Mouse (Mus musculus) c-Kit-positive CD71-positive TER-119-positive erythroid progenitor cells, embryonic 14.5 days (primary cell): ENCODE measurements around the gene Dgcr2.

Source experiments
- DNase-seq: peaks from one replicate; pipeline ENCODE4 v3.0.0-alpha.2; 2013; ENCODE audit warnings: low spot score

Gene Dgcr2

GRCm38 (mm10) chr16:17848928-17849327, 49.4 kb downstream of the Dgcr2 start:
- peak; percentile 53 for DNase-seq

- no peak for DNase-seq
These were observed 49.9 kb downstream of the Dgcr2 start for GRCm38 (mm10) chr16:17848431-17848830.

- DNase-seq: no peak
These were observed 54.5 kb downstream of the Dgcr2 start for GRCm38 (mm10) chr16:17843701-17844365.

- DNase-seq: no peak
These were observed 55.9 kb downstream of the Dgcr2 start for GRCm38 (mm10) chr16:17842437-17842836.

- no peak for DNase-seq
These were observed 58.4 kb downstream of the Dgcr2 start for GRCm38 (mm10) chr16:17839976-17840375.

GRCm38 (mm10) chr16:17838051-17838450, 60.3 kb downstream of the Dgcr2 start, which contains the start of gene Car15:
TSS of gene Car15 (minus strand) at chr16:17838364.
- DNase-seq: no peak

GRCm38 (mm10) chr16:17835481-17835880, 62.9 kb downstream of the Dgcr2 start:
- DNase-seq: no peak

- DNase-seq: no peak
These were observed 63.8 kb downstream of the Dgcr2 start for GRCm38 (mm10) chr16:17834543-17834942.

GRCm38 (mm10) chr16:17833681-17834399, 64.5 kb downstream of the Dgcr2 start:
- DNase-seq: no peak

GRCm38 (mm10) chr16:17833321-17833680, 65.1 kb downstream of the Dgcr2 start:
- DNase-seq: no peak

GRCm38 (mm10) chr16:17832821-17833220, 65.5 kb downstream of the Dgcr2 start, which contains the start of gene B830017H08Rik:
TSS of gene B830017H08Rik (plus strand) at chr16:17833121.
- no peak for DNase-seq

GRCm38 (mm10) chr16:17831781-17832180, 66.6 kb downstream of the Dgcr2 start:
- no peak for DNase-seq

- no peak for DNase-seq
These were observed 67.8 kb downstream of the Dgcr2 start for GRCm38 (mm10) chr16:17830385-17831178.

- DNase-seq: no peak
These were observed 69.5 kb downstream of the Dgcr2 start for GRCm38 (mm10) chr16:17828867-17829266.

GRCm38 (mm10) chr16:17828229-17828628, 70.1 kb downstream of the Dgcr2 start:
- DNase-seq: no peak

- no peak for DNase-seq
These were observed 71.9 kb downstream of the Dgcr2 start for GRCm38 (mm10) chr16:17826500-17826899.

- DNase-seq: no peak
These were observed 81.8 kb downstream of the Dgcr2 start for GRCm38 (mm10) chr16:17816528-17816927.

GRCm38 (mm10) chr16:17815411-17816402, 82.7 kb downstream of the Dgcr2 start:
- DNase-seq: peak; percentile 63

- DNase-seq: no peak
These were observed 85.2 kb downstream of the Dgcr2 start for GRCm38 (mm10) chr16:17813173-17813572.

- peak; percentile 35 for DNase-seq
These were observed 86.2 kb downstream of the Dgcr2 start for GRCm38 (mm10) chr16:17812120-17812519.

GRCm38 (mm10) chr16:17809711-17810110, 88.7 kb downstream of the Dgcr2 start:
- no peak for DNase-seq
